Mouse (Mus musculus) T-helper 1 cell (primary cell): ENCODE measurements around the gene H1f0.

ENCODE experiments used
- in situ Hi-C: fragments of 300-600 bp; cut with MboI, MseI; formaldehyde crosslinking; loops from one replicate; pipeline ENCODE4 v1.15.1; 2025; ENCODE audit warnings: high pct_unique_total_duplicates

H1f0 gene

GRCm38 (mm10) chr15:79028237-79028738 is at the start of gene H1f0:
TSS of gene H1f0 (plus strand) at chr15:79028450.
- in situ Hi-C loops = no loop called here

GRCm38 (mm10) chr15:78978875-78979274 is 49.4 kb upstream of the H1f0 start:
- in situ Hi-C loops = no loop called here

- in situ Hi-C loops = no loop called here
Measured at GRCm38 (mm10) chr15:78980084-78980483, 48.2 kb upstream of the H1f0 start.

GRCm38 (mm10) chr15:78982658-78983435 is 45.4 kb upstream of the H1f0 start:
- in situ Hi-C loops = no loop called here

GRCm38 (mm10) chr15:78983436-78984285 is 44.6 kb upstream of the H1f0 start:
- in situ Hi-C loops = no loop called here

GRCm38 (mm10) chr15:78984286-78984778 is 43.9 kb upstream of the H1f0 start:
- in situ Hi-C loops = no loop called here

GRCm38 (mm10) chr15:78986536-78987220 is 41.6 kb upstream of the H1f0 start:
- in situ Hi-C loops = no loop called here

- in situ Hi-C loops = no loop called here
Measured at GRCm38 (mm10) chr15:78988499-78988971, 39.7 kb upstream of the H1f0 start.

- in situ Hi-C loops = no loop called here
Measured at GRCm38 (mm10) chr15:78989152-78990092, 38.8 kb upstream of the H1f0 start.

GRCm38 (mm10) chr15:78990093-78990463 is 38.2 kb upstream of the H1f0 start:
- in situ Hi-C loops = no loop called here

- in situ Hi-C loops = no loop called here
Measured at GRCm38 (mm10) chr15:78990970-78991525, 37.2 kb upstream of the H1f0 start.

- in situ Hi-C loops = no loop called here
Measured at GRCm38 (mm10) chr15:78992235-78992634, 36.0 kb upstream of the H1f0 start.

- in situ Hi-C loops = no loop called here
Measured at GRCm38 (mm10) chr15:78992925-78993324, 35.3 kb upstream of the H1f0 start.

GRCm38 (mm10) chr15:78995916-78996315 is 32.3 kb upstream of the H1f0 start:
- in situ Hi-C loops = no loop called here

GRCm38 (mm10) chr15:78996663-78997062 is 31.6 kb upstream of the H1f0 start:
- in situ Hi-C loops = no loop called here

- in situ Hi-C loops = no loop called here
Measured at GRCm38 (mm10) chr15:78998348-78998747, 29.9 kb upstream of the H1f0 start.

- in situ Hi-C loops = no loop called here
Measured at GRCm38 (mm10) chr15:78999586-78999985, 28.7 kb upstream of the H1f0 start.

GRCm38 (mm10) chr15:79000357-79000791 is 27.9 kb upstream of the H1f0 start:
- in situ Hi-C loops = no loop called here

GRCm38 (mm10) chr15:79001559-79001958 is 26.7 kb upstream of the H1f0 start:
- in situ Hi-C loops = no loop called here

- in situ Hi-C loops = no loop called here
Measured at GRCm38 (mm10) chr15:79002036-79002435, 26.2 kb upstream of the H1f0 start.
